Mouse (Mus musculus) neural tube, embryonic 13.5 days (tissue): Measurements from ENCODE around the gene Gpr171. TPM values are rescaled to one million over a fixed set of nuclear protein-coding genes. Genes with fewer than 3 reads are reported as not detected.
"Not testable (repeated sequence)": the region's sequence is repeated elsewhere in the genome, so short reads cannot be mapped to it uniquely, and the experiment has no call there.

ENCODE experiments used
- ATAC-seq: fragments of 200-750 bp; cut with Nextera tagmentation; 2 replicates; pipeline ENCODE4 v1.8.0; 2017; ENCODE audit warnings: low read depth, mild to moderate bottlenecking, moderate TSS enrichment, moderate library complexity
- H3K27ac ChIP-seq: fragments of 300-500 bp; sonication (generic); replicated peaks from 2 replicates; pipeline ENCODE4 v1.5.1; 2015; ENCODE audit warnings: moderate library complexity, mild to moderate bottlenecking, inconsistent platforms
- H3K27me3 ChIP-seq: fragments of 300-500 bp; sonication (generic); 2 replicates; pipeline ENCODE4 v1.6.1; 2015; ENCODE audit warnings: mild to moderate bottlenecking, inconsistent platforms
- H3K36me3 ChIP-seq: fragments of 300-500 bp; sonication (generic); 2 replicates; pipeline ENCODE4 v1.6.1; 2015; ENCODE audit warnings: mild to moderate bottlenecking, inconsistent platforms
- H3K4me1 ChIP-seq: fragments of 300-500 bp; sonication (generic); replicated peaks from 2 replicates; pipeline ENCODE4 v1.6.1; 2015; ENCODE audit warnings: inconsistent platforms
- H3K4me2 ChIP-seq: fragments of 300-500 bp; sonication (generic); 2 replicates; pipeline ENCODE4 v1.6.1; 2015; ENCODE audit warnings: inconsistent platforms, mild to moderate bottlenecking, moderate library complexity
- H3K4me3 ChIP-seq: fragments of 300-500 bp; sonication (generic); 2 replicates; pipeline ENCODE4 v1.5.1; 2015; ENCODE audit warnings: mild to moderate bottlenecking, inconsistent platforms
- H3K9ac ChIP-seq: fragments of 300-500 bp; sonication (generic); 2 replicates; pipeline ENCODE4 v1.6.1; 2015; ENCODE audit warnings: moderate library complexity, mild to moderate bottlenecking, inconsistent platforms
- H3K9me3 ChIP-seq: fragments of 300-500 bp; sonication (generic); 2 replicates; pipeline ENCODE4 v1.6.1; 2016; ENCODE audit warnings: inconsistent platforms
- WGBS: fragments of 180-500 bp; shearing (Covaris S2); methylation state at CpG from one replicate; pipeline ENCODE4 v1.1.7; 2015; 5-methylcytosine and 5-hydroxymethylcytosine counted together
- polyA plus RNA-seq: library from polyadenylated mRNA; unstranded; fragments of >200 nt; fragmentation: Nextera tagmentation; extraction: Ambion mirVana; gene quantifications from 2 replicates; pipeline ENCODE4 v1.2.1, GENCODE M21; 2015

Gpr171 gene
- 0.61 and 1.4 TPM in 2 replicates for polyA plus RNA-seq

DNA sequence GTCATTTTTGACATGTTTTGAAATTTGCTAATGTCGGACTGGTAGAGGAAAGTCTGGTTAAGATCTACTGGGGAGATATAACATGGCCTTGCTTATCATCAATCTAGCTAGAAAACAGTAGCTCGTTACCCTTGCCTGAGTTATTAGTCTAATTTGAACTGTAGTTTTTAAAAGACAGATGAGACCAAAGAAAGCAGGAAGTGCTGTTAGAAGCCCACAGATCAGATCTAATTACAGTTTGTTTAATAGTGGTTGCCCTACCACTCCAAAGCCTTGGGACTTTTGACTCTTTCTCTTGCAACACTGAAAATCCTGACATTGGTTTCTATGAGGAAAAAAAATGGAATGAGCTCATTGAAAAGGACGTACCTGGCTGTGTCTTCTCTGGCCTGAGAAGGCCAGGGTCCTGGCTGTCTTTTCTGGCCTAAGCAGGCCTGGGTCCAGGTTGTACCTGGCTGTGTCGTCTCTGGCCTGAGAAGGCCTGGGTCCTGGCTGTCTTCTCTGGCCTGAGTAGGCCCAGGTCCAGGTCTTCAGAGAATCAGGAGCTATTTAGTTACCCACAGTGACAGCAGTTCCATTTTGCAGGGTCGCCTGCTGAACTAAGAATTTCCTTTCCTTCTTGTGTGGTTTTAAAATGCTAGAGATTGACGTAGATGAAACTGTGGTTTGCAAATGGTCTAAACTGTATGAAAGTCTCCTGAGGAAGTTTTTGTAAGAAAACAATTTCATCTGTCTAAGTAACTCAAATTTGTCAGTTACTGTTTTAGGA is at the start of gene Gpr171:
Gene Gpr171 (minus strand): TSS at position 604 of the 769 bp plus-strand sequence.
- Histone ChIP-seq H3K27ac (no peak within 1 kb of the TSS), H3K9ac (no peak within 1 kb of the TSS), H3K4me3 (no peak within 1 kb of the TSS), H3K27me3 (no peaks in the 10 kb centered on the region), H3K4me2 (no peak within 1 kb of the TSS), H3K36me3 (no peaks in the 10 kb centered on the region), H3K4me1 (no peaks in the 10 kb centered on the region), H3K9me3 (no peaks in the 10 kb centered on the region)
- no peak for ATAC-seq
- 86% methylated on average over 6 of the region's 6 CpGs for WGBS

DNA sequence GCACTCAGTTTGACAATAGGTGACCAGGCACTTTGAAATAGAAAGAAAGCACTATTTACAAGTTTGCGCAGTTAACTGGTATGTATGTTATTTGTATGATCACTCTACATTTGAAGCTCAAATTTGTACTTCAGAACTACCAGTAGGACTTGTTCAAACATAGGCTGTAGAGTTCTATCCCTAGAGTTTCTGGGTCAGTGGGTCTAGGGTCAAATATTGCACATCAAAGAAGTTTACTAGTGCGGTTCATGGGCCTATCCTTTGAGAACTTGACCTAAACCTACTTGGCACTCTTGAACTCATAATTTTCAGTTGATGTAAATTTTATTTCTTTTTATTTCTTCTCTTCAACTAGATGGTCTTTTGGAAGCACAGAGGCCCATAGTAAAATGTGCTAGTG is 49.0 kb upstream of the Gpr171 start:
- Histone ChIP-seq H3K9ac (no peak overlapping the region), H3K27me3 (no peaks in the 10 kb centered on the region), H3K4me3 (no peak overlapping the region), H3K4me1 (no peaks in the 10 kb centered on the region), H3K36me3 (no peaks in the 10 kb centered on the region), H3K9me3 (no peaks in the 10 kb centered on the region), H3K27ac (no peak overlapping the region), H3K4me2 (no peak overlapping the region)
- ATAC-seq = no peak
- 99% methylated on average over 2 of the region's 2 CpGs for WGBS

DNA sequence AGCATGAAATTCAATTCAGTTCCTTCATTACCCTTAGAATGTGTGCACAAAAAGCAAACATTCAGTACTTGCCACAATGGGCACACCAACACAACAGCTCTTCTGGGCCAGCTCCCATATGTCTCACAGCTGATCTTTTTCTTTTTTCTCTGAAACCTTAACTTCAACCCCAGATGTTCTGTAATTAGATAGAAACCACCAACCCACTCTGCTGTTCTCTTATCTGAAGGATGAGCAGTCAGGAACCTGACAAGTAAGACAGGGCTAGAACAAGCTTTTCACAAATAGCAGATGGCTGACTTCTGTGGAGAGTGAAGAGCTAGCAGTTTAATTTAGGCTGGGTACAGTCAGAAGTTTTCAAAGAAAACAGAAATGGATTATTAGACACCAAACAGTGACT is 48.0 kb upstream of the Gpr171 start:
- no peaks in the 10 kb centered on the region for H3K36me3 ChIP-seq
- no peak for ATAC-seq
- H3K4me2 ChIP-seq = no peak overlapping the region
- no peak overlapping the region for H3K9ac ChIP-seq
- no peaks in the 10 kb centered on the region for H3K9me3 ChIP-seq
- H3K27ac ChIP-seq = no peak overlapping the region
- no peaks in the 10 kb centered on the region for H3K27me3 ChIP-seq
- no peaks in the 10 kb centered on the region for H3K4me1 ChIP-seq
- H3K4me3 ChIP-seq = no peak overlapping the region

DNA sequence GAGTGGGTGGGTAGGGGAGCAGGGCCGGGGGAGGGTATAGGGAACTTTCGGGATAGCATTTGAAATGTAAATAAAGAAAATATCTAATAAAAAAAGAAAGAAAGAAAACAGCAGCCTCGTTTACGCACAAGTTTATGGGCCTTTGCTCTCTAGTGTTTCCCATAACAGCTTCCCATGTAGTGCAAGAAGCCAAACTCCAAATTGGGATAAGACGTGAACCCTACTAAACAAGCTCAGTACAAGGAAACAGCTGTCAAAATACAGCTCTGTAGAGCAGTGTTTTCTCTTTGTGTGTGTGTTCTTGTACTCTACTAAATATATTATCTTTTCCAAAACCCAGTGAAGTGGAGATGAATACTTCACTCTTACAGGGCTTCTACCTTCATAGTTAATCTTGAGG is 43.6 kb upstream of the Gpr171 start:
- ATAC-seq = no peak
- Histone ChIP-seq H3K4me3 (no peak overlapping the region), H3K27ac (no peak overlapping the region), H3K36me3 (no peaks in the 10 kb centered on the region), H3K27me3 (no peaks in the 10 kb centered on the region), H3K9ac (no peak overlapping the region), H3K4me1 (no peaks in the 10 kb centered on the region), H3K4me2 (no peak overlapping the region), H3K9me3 (no peaks in the 10 kb centered on the region)
- 73% methylated on average over 5 of the region's 5 CpGs for WGBS

DNA sequence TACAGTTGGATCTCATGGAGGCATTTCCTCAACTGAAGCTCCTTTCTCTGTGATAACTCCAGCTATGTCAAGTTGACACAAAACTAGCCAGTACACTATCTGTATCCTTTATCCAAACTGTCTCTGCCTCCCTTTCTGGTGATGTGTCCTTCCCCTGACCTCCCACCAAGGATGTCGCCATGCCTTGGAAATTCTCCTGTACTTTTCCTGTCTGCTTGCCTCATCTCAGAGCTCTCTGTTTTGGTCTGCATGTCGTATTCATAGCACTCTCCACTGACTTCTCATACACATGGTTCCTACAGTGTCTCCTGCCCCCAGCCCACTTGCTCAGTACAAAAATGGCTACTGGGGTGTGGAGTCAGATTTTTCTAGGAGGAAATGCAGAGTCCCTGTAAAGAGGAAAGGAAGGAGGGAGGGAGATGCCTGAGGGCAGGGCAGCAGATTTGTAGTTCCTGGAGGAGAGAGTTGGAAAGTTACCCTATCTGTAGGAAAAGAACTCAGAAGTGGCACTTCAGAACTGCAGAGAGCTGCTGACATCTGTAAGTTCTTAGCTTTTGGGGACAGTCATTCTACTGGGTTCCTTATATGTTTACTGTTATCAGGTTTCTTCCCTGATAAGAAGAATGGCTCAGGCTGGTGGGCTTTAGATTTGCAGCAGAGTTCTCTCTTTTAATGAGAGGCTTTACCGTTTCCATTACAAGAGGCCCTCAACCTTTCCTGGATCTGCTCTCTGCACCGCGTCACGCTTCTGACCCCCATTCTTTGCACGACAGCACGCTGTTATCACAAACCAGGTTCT is 40.1 kb upstream of the Gpr171 start:
- no peak overlapping the region for H3K4me3 ChIP-seq
- no peak overlapping the region for H3K27ac ChIP-seq
- no peaks in the 10 kb centered on the region for H3K9me3 ChIP-seq
- no peak for ATAC-seq
- no peaks in the 10 kb centered on the region for H3K4me1 ChIP-seq
- H3K4me2 ChIP-seq = no peak overlapping the region
- 84% methylated on average over 8 of the region's 8 CpGs for WGBS
- H3K27me3 ChIP-seq = no peaks in the 10 kb centered on the region
- no peak overlapping the region for H3K9ac ChIP-seq
- H3K36me3 ChIP-seq = no peaks in the 10 kb centered on the region

DNA sequence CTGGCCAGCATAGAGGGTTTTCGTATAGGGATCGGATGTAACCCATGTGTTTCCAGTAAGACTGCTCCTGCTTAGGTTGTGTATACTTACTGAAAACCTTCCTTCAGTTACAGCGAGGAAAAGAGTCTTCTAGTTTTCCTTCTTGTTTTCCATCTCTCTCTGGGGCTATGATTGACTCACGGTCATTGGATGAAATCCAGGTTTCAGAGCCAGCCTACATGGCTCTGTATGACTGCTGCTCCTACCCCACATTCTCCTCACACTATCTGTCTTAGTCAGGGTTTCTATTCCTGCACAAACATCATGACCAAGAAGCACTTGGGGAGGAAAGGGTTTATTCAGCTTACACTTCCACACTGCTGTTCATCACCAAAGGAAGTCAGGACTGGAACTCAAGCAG is 39.3 kb upstream of the Gpr171 start:
- not testable (repeated sequence) for H3K9ac ChIP-seq

DNA sequence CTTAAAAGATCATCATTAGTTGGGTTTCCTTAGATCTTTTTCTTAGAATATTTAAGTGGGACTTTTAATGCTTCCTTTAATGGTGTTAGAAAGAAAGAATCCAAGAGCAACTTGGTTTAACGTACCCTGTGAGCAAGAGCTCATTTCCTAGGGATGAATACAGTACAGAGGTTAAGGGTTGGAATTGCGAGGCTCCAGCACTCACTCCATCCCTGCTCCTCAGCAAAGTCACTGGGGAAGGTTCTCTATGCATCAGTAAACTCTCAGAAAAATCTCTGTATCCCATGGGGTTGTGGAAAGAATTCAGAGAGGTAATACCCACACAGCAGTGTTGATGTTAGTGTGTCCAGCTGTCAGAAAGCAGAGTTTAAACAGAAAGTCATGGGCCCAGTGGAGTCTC is 38.5 kb upstream of the Gpr171 start:
- Histone ChIP-seq H3K9me3 (no peaks in the 10 kb centered on the region), H3K36me3 (no peaks in the 10 kb centered on the region), H3K27ac (no peak overlapping the region), H3K27me3 (no peaks in the 10 kb centered on the region), H3K4me3 (no peak overlapping the region), H3K9ac (no peak overlapping the region), H3K4me2 (no peak overlapping the region), H3K4me1 (no peaks in the 10 kb centered on the region)
- no peak for ATAC-seq
- WGBS = 83% methylated on average over 2 of the region's 2 CpGs

More for the DNA sequence above, 39.3 kb upstream of the Gpr171 start:
- H3K9me3 ChIP-seq, H3K27me3 ChIP-seq, H3K4me3 ChIP-seq, H3K36me3 ChIP-seq, H3K4me2 ChIP-seq, H3K27ac ChIP-seq, ATAC-seq, H3K4me1 ChIP-seq: not testable (repeated sequence)
- 90% methylated on average over 4 of the region's 4 CpGs for WGBS

DNA sequence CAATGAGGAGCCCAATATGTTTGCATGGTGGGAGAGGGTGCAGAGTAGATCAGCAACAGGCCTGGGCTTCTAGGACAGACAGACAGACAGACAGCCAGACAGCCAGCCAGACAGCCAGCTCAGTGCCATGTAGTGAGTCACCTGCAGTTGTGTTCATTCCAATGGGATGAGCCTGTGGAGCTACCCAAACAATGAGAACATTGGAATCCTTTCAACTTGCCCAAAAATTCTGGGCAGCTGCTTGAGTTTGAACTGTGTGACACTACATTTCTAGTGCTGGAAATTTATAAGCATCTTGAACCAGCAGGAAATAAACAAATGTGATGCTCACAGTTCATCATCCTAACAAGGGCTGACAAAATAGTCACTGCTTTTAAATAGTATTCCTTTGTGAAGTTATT is 38.0 kb upstream of the Gpr171 start:
- Histone ChIP-seq H3K9me3 (no peaks in the 10 kb centered on the region), H3K9ac (no peak overlapping the region), H3K27ac (no peak overlapping the region), H3K4me1 (no peaks in the 10 kb centered on the region), H3K36me3 (no peaks in the 10 kb centered on the region), H3K4me3 (no peak overlapping the region), H3K4me2 (no peak overlapping the region), H3K27me3 (no peaks in the 10 kb centered on the region)
- no peak for ATAC-seq

DNA sequence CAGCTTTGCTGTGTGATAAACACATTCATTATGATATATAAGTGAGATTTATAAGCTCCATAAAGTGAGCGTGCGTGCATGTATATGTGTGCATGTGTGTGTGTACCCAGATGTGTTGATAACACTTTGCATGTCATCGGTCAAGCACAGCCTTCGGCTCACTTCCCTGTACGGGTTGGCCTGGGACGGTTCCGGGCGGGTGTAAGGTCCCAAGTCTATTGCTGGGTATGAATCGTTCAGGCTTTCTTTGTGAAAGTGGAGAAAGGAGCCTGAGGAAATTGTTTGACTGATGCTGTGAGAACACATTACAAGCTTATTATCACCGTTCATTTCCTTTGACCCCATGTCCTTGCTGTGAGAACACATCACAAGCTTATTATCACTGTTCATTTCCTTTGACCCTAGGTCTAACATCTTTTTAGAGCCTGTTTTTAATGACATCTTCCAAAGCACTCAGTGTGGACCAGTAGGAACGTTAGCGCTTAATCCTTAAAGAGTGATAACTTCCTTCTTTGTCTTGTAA is 37.4 kb upstream of the Gpr171 start:
- H3K27me3 ChIP-seq = no peaks in the 10 kb centered on the region
- H3K4me2 ChIP-seq = no peak overlapping the region
- 62% methylated on average over 12 of the region's 12 CpGs for WGBS
- H3K4me1 ChIP-seq = no peaks in the 10 kb centered on the region
- H3K36me3 ChIP-seq = no peaks in the 10 kb centered on the region
- H3K4me3 ChIP-seq = no peak overlapping the region
- ATAC-seq = no peak
- H3K9me3 ChIP-seq = no peaks in the 10 kb centered on the region
- H3K27ac ChIP-seq = no peak overlapping the region
- H3K9ac ChIP-seq = no peak overlapping the region

DNA sequence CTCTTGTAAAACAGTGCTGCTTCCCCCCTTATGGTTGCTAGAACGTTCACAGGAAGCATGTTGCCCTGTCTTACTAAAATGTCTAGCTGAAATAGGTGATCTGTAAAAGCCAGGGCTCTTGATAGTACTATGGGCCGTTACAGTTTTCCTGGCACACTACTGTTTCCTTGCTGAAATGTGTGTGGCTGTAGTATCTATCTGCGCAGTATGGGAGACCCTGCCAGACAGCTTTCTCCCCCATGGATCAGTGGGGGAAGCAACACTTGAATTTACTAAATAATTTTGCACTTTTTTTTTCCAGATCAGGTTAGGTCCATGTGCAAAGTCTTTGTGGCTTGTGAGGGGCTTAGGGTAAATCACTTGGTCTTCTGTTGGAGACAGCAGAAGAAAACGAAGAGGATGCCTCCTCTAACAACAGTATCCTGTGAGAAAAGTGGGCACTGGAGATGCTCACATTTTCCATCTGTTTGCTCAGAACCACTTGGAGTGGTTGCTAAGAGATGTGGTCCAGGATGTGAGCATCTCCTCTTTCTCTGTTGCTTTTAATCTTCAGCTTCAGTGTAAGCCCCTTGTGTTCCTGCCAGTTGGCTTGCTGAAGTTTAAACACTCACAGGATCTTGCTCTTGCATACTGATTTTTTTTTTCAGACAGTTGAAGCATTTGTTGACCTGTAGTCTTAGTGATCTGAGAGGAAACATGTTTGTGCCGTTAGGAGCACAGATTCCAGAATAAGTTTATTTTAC is 34.5 kb upstream of the Gpr171 start:
- no peaks in the 10 kb centered on the region for H3K36me3 ChIP-seq
- no peak overlapping the region for H3K4me3 ChIP-seq
- no peaks in the 10 kb centered on the region for H3K9me3 ChIP-seq
- H3K27me3 ChIP-seq = no peaks in the 10 kb centered on the region
- no peak overlapping the region for H3K9ac ChIP-seq
- WGBS = 78% methylated on average over 5 of the region's 5 CpGs
- ATAC-seq = no peak
- peak overlapping the region; percentile 46; the same call in 1 of the 2 replicates for H3K27ac ChIP-seq
- H3K4me1 ChIP-seq = no peaks in the 10 kb centered on the region
- H3K4me2 ChIP-seq = no peak overlapping the region

DNA sequence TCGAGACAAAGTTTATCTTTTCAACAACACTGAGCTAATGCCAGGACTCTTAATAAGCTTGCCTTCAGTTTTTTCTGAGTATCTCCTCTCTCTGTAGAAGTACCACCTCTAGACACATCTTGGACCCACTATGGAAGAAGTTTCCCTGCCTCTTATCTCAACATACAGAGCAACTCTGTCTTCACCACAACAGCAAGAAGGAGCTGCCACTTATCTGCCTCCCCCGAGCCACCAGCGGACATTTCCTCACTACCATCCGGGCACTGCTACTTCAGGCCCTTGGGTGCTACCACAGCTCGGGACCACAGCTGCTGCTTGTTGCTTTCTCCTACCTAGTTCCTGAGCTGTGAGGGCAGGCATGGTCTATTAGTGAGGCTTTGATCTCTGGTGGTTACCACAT is 31.6 kb upstream of the Gpr171 start:
- Histone ChIP-seq H3K27me3 (no peaks in the 10 kb centered on the region), H3K4me1 (no peaks in the 10 kb centered on the region), H3K9me3 (no peaks in the 10 kb centered on the region), H3K27ac (no peak overlapping the region), H3K9ac (no peak overlapping the region), H3K4me2 (no peak overlapping the region), H3K4me3 (no peak overlapping the region), H3K36me3 (no peaks in the 10 kb centered on the region)
- ATAC-seq = no peak
- WGBS = 88% methylated on average over 5 of the region's 5 CpGs

DNA sequence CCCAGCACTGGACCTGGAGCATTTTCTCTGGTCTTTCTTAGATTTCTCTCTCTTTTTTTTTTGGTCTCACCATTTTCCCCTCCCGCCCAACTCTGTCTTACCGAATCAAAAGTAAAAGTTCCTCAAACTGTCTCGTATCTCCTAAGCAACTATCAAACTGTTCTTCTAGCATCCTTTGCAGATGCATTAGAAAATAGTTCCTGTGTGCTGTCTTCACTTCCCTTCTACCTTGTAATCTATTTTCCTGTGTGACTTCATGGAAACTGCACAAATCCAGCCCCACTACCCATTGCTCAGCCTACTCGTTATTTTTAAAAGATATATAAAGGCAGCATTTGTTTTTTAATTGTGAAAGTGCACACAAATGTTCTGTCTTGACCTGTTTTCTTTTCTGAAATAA is 30.3 kb upstream of the Gpr171 start:
- Histone ChIP-seq H3K4me1 (no peaks in the 10 kb centered on the region), H3K27me3 (no peaks in the 10 kb centered on the region), H3K9ac (no peak overlapping the region), H3K4me3 (no peak overlapping the region), H3K4me2 (no peak overlapping the region), H3K36me3 (no peaks in the 10 kb centered on the region), H3K9me3 (no peaks in the 10 kb centered on the region), H3K27ac (no peak overlapping the region)
- no peak for ATAC-seq
- 95% methylated on average over 4 of the region's 4 CpGs for WGBS
